Mouse (Mus musculus) kidney, adult 2 months (tissue): ENCODE data around the gene Clrn1.

Source experiments
- CTCF ChIP-seq: fragments of 200-500 bp; conservative IDR thresholded peaks from 2 replicates; pipeline ENCODE4 v1.5.1; 2011; ENCODE audit warnings: low read depth, mild to moderate bottlenecking, control low read depth, low read length, moderate library complexity, mixed read lengths; ENCODE audit not compliant: insufficient read depth, insufficient read length
- POLR2A ChIP-seq: fragments of 200-500 bp; IDR thresholded peaks from one replicate; pipeline ENCODE4 v1.6.1; 2011; ENCODE audit warnings: low read depth, low read length, control low read depth

DNA sequence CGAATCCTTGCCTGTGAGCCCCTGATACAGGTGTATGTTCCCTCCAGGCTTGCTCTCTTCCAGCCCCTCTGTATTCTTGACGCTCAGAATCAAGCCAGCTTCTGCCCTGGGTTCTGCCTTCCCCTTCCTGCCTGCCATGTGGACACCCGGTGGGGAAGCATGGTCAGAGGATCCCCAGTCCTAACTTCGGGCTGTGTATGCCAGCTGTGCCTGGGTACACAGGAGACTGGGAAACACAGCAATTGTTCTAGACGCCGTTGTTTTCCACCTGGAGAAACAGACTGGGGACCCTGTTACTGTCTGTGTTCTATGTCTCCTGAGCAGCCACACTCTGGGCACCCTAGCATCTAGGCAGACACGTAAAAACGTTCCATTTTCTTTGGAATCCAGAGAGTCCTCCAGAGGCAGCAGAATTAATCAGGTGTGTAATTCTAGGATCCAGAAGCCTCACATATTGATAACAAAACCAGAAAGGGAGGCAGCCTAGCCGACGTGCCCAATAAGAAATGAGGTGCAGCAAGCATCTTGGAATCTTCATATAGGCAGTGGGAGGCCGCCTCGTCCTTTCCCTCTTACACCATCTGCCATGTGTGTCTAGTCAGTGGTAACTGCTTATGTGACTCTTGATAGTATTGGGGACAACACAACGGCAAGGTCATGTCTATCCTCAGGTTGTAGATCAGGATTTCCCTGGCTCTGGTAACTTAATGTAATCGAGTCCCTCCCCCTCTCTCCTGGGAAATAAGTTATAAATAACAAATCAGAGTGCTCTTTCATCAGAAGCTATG is 56.6 kb downstream of the Clrn1 start:
- no peak for TF ChIP-seq POLR2A
- no peak for TF ChIP-seq CTCF
